Mouse (Mus musculus): ENCODE data around the gene Plod3. TPM values are rescaled to one million over a fixed set of nuclear protein-coding genes. Genes with fewer than 3 reads are reported as not detected.

Gene Plod3
- polyA plus RNA-seq, 1 experiment = 1.8 TPM

DNA sequence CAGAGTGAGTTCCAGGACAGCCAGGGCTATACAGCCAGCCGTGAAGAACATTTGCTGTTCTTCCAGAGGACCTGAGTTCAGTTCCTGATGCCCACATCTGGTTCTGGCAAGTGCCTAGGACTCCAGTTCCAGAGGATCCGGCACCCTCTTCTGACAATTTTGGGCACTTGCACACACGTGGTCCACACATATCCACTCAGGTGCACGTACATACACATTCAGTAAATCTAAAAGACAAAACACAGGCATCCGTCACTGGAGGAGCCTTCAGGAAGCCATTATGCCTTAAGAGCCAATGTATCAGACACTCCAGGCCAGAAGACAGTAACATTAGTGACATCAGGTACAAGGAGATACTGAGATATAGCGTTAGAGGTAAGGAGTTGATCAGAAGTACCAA is 36.3 kb upstream of the Plod3 start:
- peaks cover 29% of the 10 kb centered on the region for H3K4me1 ChIP-seq (ENCODE audit: control insufficient read depth)
- no peak overlapping the region for H3K4me3 ChIP-seq (replicated peaks)
- H3K9me3 ChIP-seq (ENCODE audit: control insufficient read depth, low read length) = no peaks in the 10 kb centered on the region
- no peaks in the 10 kb centered on the region for H3K27me3 ChIP-seq (ENCODE audit: control insufficient read depth)
- no peaks in the 10 kb centered on the region; the same call in 1 of the 2 replicates for H3K36me3 ChIP-seq (ENCODE audit: control insufficient read depth)
- no peak for TF ChIP-seq TAL1 (IDR thresholded peaks at IDR 0.05; ENCODE audit: low read length)

DNA sequence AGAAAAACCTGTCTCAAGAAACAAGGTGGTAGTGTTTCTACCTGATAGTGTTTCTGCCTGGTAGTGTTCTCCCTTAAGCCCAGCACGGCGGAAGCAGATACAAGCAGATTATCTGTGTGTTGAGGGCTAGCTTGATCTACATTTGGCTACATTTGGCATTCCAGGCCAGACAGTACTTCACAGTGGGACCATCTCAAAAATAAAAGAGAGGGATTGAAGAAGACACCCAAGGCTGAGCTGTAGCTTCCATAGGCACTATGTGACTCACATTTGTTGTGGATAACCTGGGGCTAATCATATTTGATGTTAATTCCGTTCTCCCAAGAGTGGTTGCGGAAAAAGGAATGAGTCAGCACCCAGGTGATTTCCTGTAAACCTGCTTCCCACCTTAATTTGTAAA is 34.7 kb upstream of the Plod3 start:
- no peak for TF ChIP-seq TAL1 (IDR thresholded peaks at IDR 0.05; ENCODE audit: low read length)
- no peak for TF ChIP-seq GATA1 (IDR thresholded peaks at IDR 0.05; ENCODE audit: low read length)
- no peak overlapping the region for H3K4me3 ChIP-seq (replicated peaks)
- H3K4me1 ChIP-seq (ENCODE audit: control insufficient read depth) = peaks cover 39% of the 10 kb centered on the region
- H3K36me3 ChIP-seq (ENCODE audit: control insufficient read depth) = peaks cover 7% of the 10 kb centered on the region
- H3K9me3 ChIP-seq (ENCODE audit: control insufficient read depth, low read length) = no peaks in the 10 kb centered on the region
- no peaks in the 10 kb centered on the region for H3K27me3 ChIP-seq (ENCODE audit: control insufficient read depth)

DNA sequence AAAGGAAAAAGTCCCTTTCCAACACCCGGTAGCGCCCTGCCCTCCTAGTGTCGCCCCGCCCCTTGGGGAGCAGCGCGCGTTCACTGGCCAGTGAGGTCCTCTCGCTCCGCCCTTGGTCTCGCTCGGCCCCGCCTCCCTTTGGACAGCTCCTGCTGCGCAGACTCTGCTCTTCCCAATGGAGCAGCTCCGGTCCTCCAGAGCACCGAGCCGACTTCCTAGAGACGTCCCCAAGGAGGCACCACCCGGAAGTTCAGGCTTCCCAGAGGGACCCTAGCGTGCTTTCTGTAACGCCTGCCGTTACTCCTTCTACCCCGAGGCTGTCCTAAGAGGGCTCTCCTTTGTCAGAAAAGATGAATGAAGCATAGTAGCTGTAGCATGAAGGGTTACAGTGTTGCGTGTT is 33.8 kb upstream of the Plod3 start, which contains the start of gene Fis1:
Fis1 (plus strand) TSS at position 261 of the 400 bp plus-strand sequence.
- Histone ChIP-seq H3K4me3 (replicated peaks) (peak within 1 kb of the TSS; percentile 81), H3K9me3 (ENCODE audit: control insufficient read depth, low read length) (no peaks in the 10 kb centered on the region), H3K36me3 (ENCODE audit: control insufficient read depth) (peaks cover 7% of the 10 kb centered on the region), H3K27me3 (ENCODE audit: control insufficient read depth) (no peaks in the 10 kb centered on the region), H3K4me1 (ENCODE audit: control insufficient read depth) (peaks cover 41% of the 10 kb centered on the region)
- no peak for TF ChIP-seq GATA1 (IDR thresholded peaks at IDR 0.05; ENCODE audit: low read length)

DNA sequence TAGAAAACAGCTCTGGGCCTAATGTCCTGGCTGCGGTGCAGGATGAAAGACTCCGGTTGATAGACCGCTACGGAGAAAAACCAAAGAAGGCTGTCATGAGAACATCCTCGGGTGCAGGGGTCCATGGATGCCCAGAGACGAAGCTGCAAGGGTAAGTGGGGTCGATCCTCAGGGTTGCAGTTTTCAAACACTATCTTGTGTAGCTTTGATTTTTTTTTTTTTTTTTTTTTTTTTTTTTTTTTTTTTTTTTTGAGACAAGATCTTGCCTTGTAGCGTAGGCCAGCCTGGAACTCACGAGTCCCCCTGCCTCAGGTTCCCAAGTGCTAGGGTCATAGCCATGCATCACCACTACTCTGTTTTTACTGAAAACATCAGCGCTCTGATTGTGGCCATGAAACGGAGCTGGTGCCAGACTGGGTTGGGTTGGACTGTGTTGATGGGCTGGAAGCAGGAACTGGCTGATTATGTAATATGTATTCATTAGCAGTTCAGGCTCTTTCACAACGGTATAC is 33.3 kb upstream of the Plod3 start:
- H3K9me3 ChIP-seq (ENCODE audit: control insufficient read depth, low read length) = no peaks in the 10 kb centered on the region
- H3K36me3 ChIP-seq (ENCODE audit: control insufficient read depth) = peaks cover 9% of the 10 kb centered on the region
- peaks cover 42% of the 10 kb centered on the region for H3K4me1 ChIP-seq (ENCODE audit: control insufficient read depth)
- no peaks in the 10 kb centered on the region for H3K27me3 ChIP-seq (ENCODE audit: control insufficient read depth)
- TF ChIP-seq TAL1 (IDR thresholded peaks at IDR 0.05; ENCODE audit: low read length) (no peak), GATA1 (IDR thresholded peaks at IDR 0.05; ENCODE audit: low read length) (no peak)
- H3K4me3 ChIP-seq (replicated peaks) = peak overlapping the region; percentile 81

DNA sequence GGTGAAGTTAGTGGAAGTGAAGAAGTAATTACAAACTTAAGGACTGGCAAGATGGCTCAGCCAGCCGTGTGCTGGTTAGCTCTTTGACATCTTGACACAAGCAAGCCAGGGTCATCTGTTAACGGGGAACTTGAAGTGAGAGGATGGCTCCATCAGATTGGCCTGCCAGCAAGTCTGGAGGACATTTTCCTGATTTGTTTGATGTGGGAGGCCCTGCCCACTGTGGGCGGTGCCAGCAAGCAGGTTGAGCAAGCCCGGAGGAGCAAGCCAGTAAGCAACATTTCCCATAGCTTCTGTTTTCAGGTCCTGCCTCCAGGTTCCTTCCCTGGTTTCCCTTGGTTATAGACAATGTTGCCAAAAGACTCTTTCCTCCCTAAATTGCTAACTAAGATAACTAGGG is 31.2 kb upstream of the Plod3 start:
- TF ChIP-seq GATA1 (IDR thresholded peaks at IDR 0.05; ENCODE audit: low read length) (no peak), TAL1 (IDR thresholded peaks at IDR 0.05; ENCODE audit: low read length) (no peak)
- no peaks in the 10 kb centered on the region for H3K27me3 ChIP-seq (ENCODE audit: control insufficient read depth)
- peaks cover 12% of the 10 kb centered on the region for H3K36me3 ChIP-seq (ENCODE audit: control insufficient read depth)
- H3K9me3 ChIP-seq (ENCODE audit: control insufficient read depth, low read length) = no peaks in the 10 kb centered on the region
- H3K4me1 ChIP-seq (ENCODE audit: control insufficient read depth) = peaks cover 47% of the 10 kb centered on the region
- no peak overlapping the region for H3K4me3 ChIP-seq (replicated peaks)

DNA sequence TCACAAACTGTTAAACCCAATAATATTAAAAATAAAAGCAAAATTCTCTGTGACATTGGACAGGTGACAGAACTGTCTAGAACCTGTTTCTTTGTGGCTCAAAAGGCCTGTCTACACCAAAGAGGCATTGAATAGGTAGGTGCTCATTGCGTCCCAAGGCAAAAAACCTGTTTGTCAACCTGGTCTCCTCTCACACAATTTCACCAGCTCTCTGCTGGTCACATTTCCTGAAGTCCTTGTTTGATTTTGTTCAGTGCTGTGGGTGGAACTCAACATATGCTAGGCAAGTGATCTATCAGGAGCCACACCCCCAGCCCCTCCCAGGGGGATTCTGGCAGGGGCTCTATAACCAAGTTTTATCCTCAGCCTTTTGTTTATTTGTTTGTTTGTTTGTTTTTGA is 29.6 kb upstream of the Plod3 start:
- Histone ChIP-seq H3K4me1 (ENCODE audit: control insufficient read depth) (peaks cover 56% of the 10 kb centered on the region), H3K4me3 (replicated peaks) (no peak overlapping the region), H3K36me3 (ENCODE audit: control insufficient read depth) (peaks cover 16% of the 10 kb centered on the region), H3K27me3 (ENCODE audit: control insufficient read depth) (no peaks in the 10 kb centered on the region), H3K9me3 (ENCODE audit: control insufficient read depth, low read length) (no peaks in the 10 kb centered on the region)
- TF ChIP-seq GATA1 (IDR thresholded peaks at IDR 0.05; ENCODE audit: low read length) = no peak

DNA sequence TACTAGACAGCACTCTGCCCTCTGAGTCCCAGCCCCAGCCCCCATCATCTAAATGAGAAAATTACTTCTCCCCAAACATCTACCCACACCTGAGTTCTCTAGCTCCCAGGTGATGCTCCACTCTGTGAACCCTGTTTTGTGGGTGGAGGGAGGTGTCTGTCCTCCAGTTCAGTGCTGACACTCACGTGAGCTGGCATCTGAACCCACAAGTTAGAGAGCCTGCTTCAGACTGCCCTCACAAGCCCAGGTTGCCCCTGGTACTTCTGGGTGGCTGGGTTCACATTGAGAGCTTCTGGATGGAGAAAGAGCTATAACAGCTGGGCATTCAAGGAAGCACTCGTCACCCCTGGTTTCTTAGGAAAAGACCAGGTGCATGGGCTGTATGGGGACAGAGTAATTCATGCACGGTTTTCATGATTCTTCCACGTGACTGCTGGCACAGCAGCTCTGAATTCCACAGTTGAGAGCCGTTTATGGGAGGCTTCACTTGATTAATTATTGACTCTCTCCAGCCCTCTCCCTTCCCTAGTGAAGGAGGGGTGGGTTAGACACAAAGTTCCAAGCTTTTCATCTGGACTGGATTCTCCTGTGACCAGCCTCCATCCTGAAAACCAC is 27.7 kb upstream of the Plod3 start:
- Histone ChIP-seq H3K9me3 (ENCODE audit: control insufficient read depth, low read length) (no peaks in the 10 kb centered on the region), H3K4me1 (ENCODE audit: control insufficient read depth) (peaks cover 56% of the 10 kb centered on the region), H3K27me3 (ENCODE audit: control insufficient read depth) (no peaks in the 10 kb centered on the region), H3K4me3 (replicated peaks) (no peak overlapping the region), H3K36me3 (ENCODE audit: control insufficient read depth) (peaks cover 29% of the 10 kb centered on the region)
- TF ChIP-seq TAL1 (IDR thresholded peaks at IDR 0.05; ENCODE audit: low read length) (no peak), GATA1 (IDR thresholded peaks at IDR 0.05; ENCODE audit: low read length) (no peak)

DNA sequence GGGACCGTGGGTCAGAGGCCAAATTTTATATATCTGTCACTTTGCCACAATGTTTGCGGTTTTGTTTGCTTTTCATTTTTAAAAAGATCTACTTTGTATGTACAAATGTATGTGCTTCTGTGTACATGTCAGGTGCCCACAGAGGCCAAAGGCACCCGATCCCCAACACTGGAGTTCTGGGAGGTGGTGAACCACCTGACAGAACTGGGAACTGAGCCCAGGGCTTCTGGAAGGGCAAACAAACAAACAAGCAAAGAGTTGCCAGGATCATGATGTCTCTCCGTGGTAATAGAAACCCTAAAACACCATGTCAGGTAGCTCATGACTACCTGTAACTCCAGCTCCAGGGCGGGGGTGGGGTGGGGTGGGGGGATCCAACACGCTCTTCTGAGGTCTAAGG is 26.8 kb upstream of the Plod3 start:
- peaks cover 39% of the 10 kb centered on the region for H3K36me3 ChIP-seq (ENCODE audit: control insufficient read depth)
- H3K4me3 ChIP-seq (replicated peaks) = no peak overlapping the region
- H3K4me1 ChIP-seq (ENCODE audit: control insufficient read depth) = peaks cover 61% of the 10 kb centered on the region
- H3K9me3 ChIP-seq (ENCODE audit: control insufficient read depth, low read length) = peaks cover 5% of the 10 kb centered on the region; the same call in 1 of the 2 replicates
- no peaks in the 10 kb centered on the region for H3K27me3 ChIP-seq (ENCODE audit: control insufficient read depth)
- TF ChIP-seq GATA1 (IDR thresholded peaks at IDR 0.05; ENCODE audit: low read length) (no peak), TAL1 (IDR thresholded peaks at IDR 0.05; ENCODE audit: low read length) (no peak)

DNA sequence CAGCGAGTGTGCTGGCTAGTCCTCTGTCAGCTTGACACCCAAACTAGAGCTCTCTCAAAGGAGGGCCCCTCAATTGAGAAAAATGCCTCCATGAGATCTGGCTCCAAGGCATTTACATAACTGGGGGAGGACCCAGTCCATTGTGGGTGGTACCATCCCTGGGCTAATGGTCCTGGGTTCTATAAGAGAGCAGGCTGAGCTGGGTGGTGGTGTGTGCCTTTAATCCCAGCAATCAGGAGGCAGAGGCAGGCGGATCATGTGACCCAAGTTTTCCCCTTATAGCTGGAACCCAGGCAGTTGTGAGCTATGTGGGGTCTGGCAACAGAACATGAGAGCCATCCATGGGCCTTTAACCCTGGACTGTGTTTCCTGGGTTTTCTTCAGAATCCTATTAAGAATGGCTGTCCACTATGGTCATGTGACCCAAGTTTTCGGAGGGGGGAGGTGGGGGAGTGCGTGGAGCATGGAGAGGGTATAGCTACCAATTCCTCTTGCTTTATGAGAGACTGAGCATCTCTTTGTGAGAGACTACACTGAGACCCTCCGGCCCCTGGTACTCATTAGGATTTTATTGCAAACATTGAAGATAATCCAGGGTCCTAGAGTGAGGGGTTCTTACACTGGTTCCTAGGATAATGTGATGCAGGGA is 25.4 kb upstream of the Plod3 start:
- Histone ChIP-seq H3K4me1 (ENCODE audit: control insufficient read depth) (peaks cover 67% of the 10 kb centered on the region), H3K4me3 (replicated peaks) (peak overlapping the region; percentile 66), H3K9me3 (ENCODE audit: control insufficient read depth, low read length) (peaks cover 7% of the 10 kb centered on the region; the same call in 1 of the 2 replicates), H3K36me3 (ENCODE audit: control insufficient read depth) (peaks cover 49% of the 10 kb centered on the region), H3K27me3 (ENCODE audit: control insufficient read depth) (no peaks in the 10 kb centered on the region)
- TF ChIP-seq TAL1 (IDR thresholded peaks at IDR 0.05; ENCODE audit: low read length) (no peak), GATA1 (IDR thresholded peaks at IDR 0.05; ENCODE audit: low read length) (no peak)
